Mouse (Mus musculus) bone marrow macrophage, adult 2 months (primary cell): ENCODE measurements around the gene Wdfy3.

ENCODE experiments used
- CTCF ChIP-seq: IDR thresholded peaks from 2 replicates; pipeline ENCODE4 v1.5.1; 2012; ENCODE audit warnings: low read depth, mild to moderate bottlenecking, low read length, moderate library complexity
- POLR2A ChIP-seq: IDR thresholded peaks from 2 replicates; pipeline ENCODE4 v1.6.1; 2012; ENCODE audit warnings: mild to moderate bottlenecking, low read depth, low read length, borderline replicate concordance

GRCm38 (mm10) chr5:101882191-101882590, 187.5 kb downstream of the Wdfy3 start:
- TF ChIP-seq POLR2A: no peak
- no peak for TF ChIP-seq CTCF
